Mouse (Mus musculus) heart, adult 18-20 months (tissue): Measurements from ENCODE around the gene Bcl9. TPM values are rescaled to one million over a fixed set of nuclear protein-coding genes. Genes with fewer than 3 reads are reported as not detected.
A peak's percentile ranks its signal among the peaks of the same experiment; 100 is the strongest.

Experiments used
- DNase-seq, 2 experiments: peaks; one replicate each; pipeline ENCODE4 v3.0.0; 2021 to 2022; ENCODE audit warnings: mixed read lengths in 1 of 2
- total RNA-seq, 2 experiments: library from RNA; stranded (reverse); gene quantifications; 2 replicates each; pipeline ENCODE4 v1.2.3; 2021

Gene Bcl9
- total RNA-seq, 2 experiments from 2014 or later, result 14.2 to 17.9 TPM

DNA sequence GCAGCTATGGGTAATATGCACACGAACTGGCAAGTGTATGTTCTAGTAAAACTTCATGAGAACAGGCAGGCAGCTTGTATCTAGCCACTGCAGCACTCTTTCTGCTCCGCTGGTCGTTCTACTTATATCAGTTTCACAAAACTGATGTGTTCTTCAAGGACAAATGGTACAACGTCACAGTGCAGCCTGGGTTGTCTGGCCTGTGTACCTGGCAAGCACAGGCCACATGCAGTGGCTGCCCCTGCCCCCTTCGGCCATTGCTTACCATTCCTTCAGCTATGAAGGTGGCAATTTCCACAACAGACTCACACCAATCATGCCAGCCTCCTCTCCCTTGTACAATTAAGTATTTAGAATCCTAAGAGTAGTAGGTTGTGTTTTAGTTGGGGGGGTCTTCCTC lies 125.1 kb downstream of the Bcl9 start:
- no peak for DNase-seq

- no peak for DNase-seq
Measured at GRCm38 (mm10) chr3:97172231-97172630, 125.5 kb downstream of the Bcl9 start.

- DNase-seq, result no peak
Measured at GRCm38 (mm10) chr3:97171531-97171930, 126.2 kb downstream of the Bcl9 start.

DNA sequence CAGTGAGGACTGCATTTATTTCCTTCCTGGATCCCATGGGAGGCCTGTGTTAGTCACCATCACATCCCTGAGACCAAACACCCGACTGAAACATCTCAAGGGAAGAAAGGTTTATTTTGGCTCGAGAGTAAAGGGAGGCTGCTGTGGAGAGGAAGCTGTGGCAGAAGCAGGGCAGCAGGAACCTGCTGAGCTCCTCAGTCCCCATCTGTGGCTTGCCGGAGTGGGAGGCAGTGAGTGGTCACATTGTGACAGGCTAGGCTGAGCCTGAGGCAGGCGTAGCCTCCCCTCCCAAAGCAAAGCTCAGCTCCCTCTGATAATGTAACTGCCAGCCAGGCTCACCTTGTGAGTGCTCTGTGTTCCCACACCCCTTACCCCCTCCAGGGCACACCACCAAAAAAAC lies 130.6 kb downstream of the Bcl9 start:
- no peak for DNase-seq

- no peak for DNase-seq
Measured at GRCm38 (mm10) chr3:97164477-97164876, 133.2 kb downstream of the Bcl9 start.

DNA sequence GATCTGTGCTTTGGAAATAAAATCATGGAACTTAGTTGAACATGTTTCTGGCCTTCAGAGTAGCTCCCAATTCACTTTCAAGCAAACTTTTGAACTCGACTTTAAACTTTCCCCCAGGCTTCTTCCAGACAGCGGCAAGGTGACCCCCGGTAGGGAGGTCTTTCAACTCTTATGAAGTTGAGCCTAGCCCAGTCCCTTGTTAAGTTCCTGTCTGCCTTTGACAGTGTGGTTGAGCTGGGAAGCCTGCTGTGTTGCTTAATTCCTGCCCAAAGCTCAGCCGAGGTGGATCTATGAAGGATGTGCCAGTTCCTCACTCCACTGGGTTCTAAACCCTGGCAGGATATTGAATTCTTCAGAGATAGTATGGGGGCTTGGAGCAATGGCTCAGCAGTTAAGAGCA lies 135.9 kb downstream of the Bcl9 start:
- DNase-seq, result no peak

DNA sequence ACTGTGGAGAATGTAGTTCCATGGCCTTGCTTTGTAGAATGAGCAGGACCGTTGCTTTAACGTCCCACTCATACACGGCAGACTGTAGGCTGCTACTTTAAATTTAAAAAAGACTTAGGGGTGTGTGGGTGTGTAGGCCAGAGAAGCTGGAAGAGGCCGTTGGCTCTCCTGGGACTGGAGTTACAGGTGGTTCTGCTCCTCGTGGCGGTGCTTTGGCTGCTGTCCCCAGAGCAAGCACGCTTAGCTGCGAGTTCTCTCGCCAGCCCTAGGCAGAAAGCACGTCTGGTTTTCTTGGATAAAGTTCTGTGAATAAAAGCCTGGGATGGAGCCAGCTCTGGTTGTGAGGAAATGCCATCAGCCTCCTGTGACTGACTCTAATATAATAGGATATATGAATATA lies 136.8 kb downstream of the Bcl9 start:
- DNase-seq, result peak; percentile 58 to 76

GRCm38 (mm10) chr3:97159986-97160385 lies 137.7 kb downstream of the Bcl9 start:
- DNase-seq, result no peak

DNA sequence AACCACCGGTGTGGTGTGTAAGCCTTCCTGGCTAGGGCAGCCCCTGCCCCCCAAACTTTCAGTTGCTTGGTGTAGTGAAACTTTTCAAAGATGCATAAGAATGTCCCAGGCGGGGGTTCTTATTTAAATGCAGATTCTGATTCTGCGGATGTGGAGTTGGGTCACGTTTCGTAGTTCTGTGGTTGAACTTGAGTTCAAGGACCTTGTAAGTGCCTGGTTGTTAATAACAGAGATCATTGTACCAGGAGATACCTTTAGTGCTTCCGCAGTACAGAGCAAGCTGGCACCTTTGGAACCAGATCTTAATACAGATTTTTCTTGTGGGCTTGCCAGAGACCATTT lies 138.2 kb downstream of the Bcl9 start:
- no peak for DNase-seq

GRCm38 (mm10) chr3:97158611-97159508 lies 138.9 kb downstream of the Bcl9 start, which contains the start of gene Acp6:
Gene Acp6 (plus strand): TSS chr3:97158777.
- peak; percentile 95 to 96 for DNase-seq

- peak; percentile 86 to 95 for DNase-seq
Measured at GRCm38 (mm10) chr3:97157958-97158599, 139.6 kb downstream of the Bcl9 start.

DNA sequence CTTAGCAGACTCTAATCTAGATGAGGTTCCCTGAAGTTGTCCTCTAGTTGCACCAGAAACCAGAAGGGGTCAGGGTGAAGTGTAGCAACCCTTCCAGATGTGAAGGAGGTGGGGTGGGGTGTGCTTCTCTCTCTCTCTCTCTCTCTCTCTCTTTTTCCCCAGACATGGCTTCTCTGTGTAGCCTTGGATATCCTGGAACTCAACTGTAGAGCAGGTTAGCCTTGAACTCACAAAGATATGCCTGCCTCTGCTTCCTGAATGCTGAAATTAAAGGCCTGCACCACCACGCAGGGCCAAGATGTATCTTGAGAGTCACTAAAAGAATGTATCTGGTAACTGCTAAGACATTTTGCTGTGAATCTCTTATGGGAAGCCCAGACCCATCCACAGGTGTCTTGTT lies 140.4 kb downstream of the Bcl9 start:
- no peak for DNase-seq

GRCm38 (mm10) chr3:97156431-97156830 lies 141.3 kb downstream of the Bcl9 start:
- no peak for DNase-seq

Other genes with a start within 250 kb of the Bcl9 start
- gene Acp6, start 139.1 kb downstream of the Bcl9 start, total RNA-seq, result 10 to 100 TPM; 30.7 to 31.3 TPM
- not detected for gene Olfr1402, start 124.1 kb upstream of the Bcl9 start, total RNA-seq